Comparison of ENCODE assay signal across 8 mouse cellular contexts in the genomic region with DNA sequence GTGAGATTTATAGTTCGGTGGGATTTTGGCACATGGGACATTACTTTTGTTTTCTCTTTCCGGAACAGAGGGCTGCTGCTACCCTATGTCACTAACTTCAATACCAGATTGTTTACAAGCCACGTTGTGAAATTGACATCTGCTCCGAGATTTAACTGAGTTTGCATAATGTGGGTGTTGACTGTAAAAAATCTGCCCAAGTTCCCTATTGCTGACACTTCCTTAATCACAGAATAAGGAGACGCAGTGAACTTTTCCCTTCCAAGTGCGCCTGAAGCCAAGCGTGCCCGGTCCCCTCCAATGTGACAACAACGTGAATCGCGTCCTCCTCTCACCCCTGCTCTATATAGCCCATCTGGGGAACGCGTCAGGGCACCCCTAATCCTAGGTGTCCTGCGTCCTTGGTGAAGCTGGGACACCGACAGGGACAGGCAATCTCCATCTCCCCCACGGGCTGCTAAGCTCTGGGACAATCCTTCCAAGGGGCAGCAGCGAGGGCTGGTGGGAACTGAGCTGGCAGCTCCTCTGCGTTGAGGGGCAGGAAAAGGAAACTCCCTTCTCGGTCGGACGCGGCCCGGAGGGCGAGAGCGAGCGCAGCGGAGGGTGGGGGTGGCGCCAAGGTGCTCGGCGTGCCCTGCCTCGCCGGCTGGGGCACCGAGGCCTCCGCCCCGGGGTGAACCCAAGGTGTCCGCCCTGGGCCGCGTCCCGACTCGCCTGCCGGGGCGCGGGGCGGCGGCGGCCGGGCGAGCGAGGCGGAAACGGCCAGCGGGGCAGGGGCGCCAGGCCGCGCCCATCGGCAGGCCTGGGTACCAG. TPM values are rescaled to one million over a fixed set of nuclear protein-coding genes. Genes with fewer than 3 reads are reported as not detected.
A peak's percentile ranks its signal among the peaks of the same experiment; 100 is the strongest.
DNase-seq lines count a peak whose midpoint lies in the region; ATAC-seq and TF ChIP-seq lines count a peak whose summit lies in the region.

No protein-coding gene starts in this region.

- H3K9ac ChIP-seq in forebrain, embryonic 13.5 days, result peak overlapping the region; percentile 90
- peak overlapping the region; percentile 99 for H3K9ac ChIP-seq in liver, embryonic 16.5 days (ENCODE audit: low read depth, low read length)
- peak overlapping the region; percentile 83 for H3K9ac ChIP-seq in neural tube, embryonic 11.5 days (ENCODE audit: low read length)
- H3K9ac ChIP-seq in stomach, embryonic 16.5 days (ENCODE audit: low read length), result peak overlapping the region; percentile 98

- under 1% methylated on average over 55 of the region's 56 CpGs for WGBS in forebrain, embryonic 13.5 days
- under 1% methylated on average over 56 of the region's 56 CpGs for WGBS in large intestine, adult 2 months
- WGBS in liver, embryonic 16.5 days (ENCODE audit: insufficient replicate concordance), result under 1% methylated on average over 44 of the region's 56 CpGs
- WGBS in neural tube, embryonic 11.5 days, result under 1% methylated on average over 43 of the region's 56 CpGs
- whole genome bisulfite sequencing in stomach, embryonic 16.5 days, result under 1% methylated on average over 34 of the region's 56 CpGs

- H3K36me3 ChIP-seq in E14TG2a.4 (ENCODE audit: insufficient read depth, low read length), result no peaks in the 10 kb centered on the region
- H3K36me3 ChIP-seq in forebrain, embryonic 13.5 days (ENCODE audit: poor library complexity, severe bottlenecking), result no peaks in the 10 kb centered on the region
- H3K36me3 ChIP-seq in liver, embryonic 16.5 days (ENCODE audit: control insufficient read depth, insufficient read depth), result no peaks in the 10 kb centered on the region
- no peaks in the 10 kb centered on the region for H3K36me3 ChIP-seq in neural tube, embryonic 11.5 days (ENCODE audit: control insufficient read depth, insufficient read depth, low read length)
- H3K36me3 ChIP-seq in stomach, embryonic 16.5 days (ENCODE audit: control insufficient read depth, insufficient read depth, low read length), result no peaks in the 10 kb centered on the region

- intact Hi-C loops in heart, postnatal 14 days (cut with DNase I), result loop anchor here (10.0 kb wide), 1 partner anchor 514 kb away; the partner anchor contains the start of gene Lmo4

- H3K27me3 ChIP-seq in E14TG2a.4 (ENCODE audit: insufficient read depth, low read length), result peaks cover 4% of the 10 kb centered on the region; the same call in 1 of the 2 replicates
- no peaks in the 10 kb centered on the region for H3K27me3 ChIP-seq in forebrain, embryonic 13.5 days
- H3K27me3 ChIP-seq in liver, embryonic 16.5 days (ENCODE audit: control insufficient read depth, insufficient read depth, low read depth, low read length), result no peaks in the 10 kb centered on the region
- no peaks in the 10 kb centered on the region for H3K27me3 ChIP-seq in neural tube, embryonic 11.5 days (ENCODE audit: control insufficient read depth, insufficient read depth, low read length)
- H3K27me3 ChIP-seq in stomach, embryonic 16.5 days (ENCODE audit: control insufficient read depth, insufficient read depth, low read length), result no peaks in the 10 kb centered on the region

- peak overlapping the region; percentile 99 for H3K27ac ChIP-seq in forebrain, embryonic 13.5 days
- H3K27ac ChIP-seq in liver, embryonic 16.5 days (ENCODE audit: low read length), result peak overlapping the region; percentile 100
- peak overlapping the region; percentile 95 for H3K27ac ChIP-seq in neural tube, embryonic 11.5 days (ENCODE audit: low read depth, low read length)
- H3K27ac ChIP-seq in stomach, embryonic 16.5 days (ENCODE audit: low read length), result peak overlapping the region; percentile 100

- peak; percentile 57 for DNase-seq in c-Kit-positive CD71-positive TER-119-positive erythroid progenitor cells, embryonic 14.5 days (ENCODE audit: low spot score)
- peak; percentile 75 for DNase-seq in heart, postnatal 14 days
- DNase-seq in large intestine, adult 2 months (ENCODE audit: low read depth, low spot score), result peak; percentile 67
- DNase-seq in neural tube, embryonic 11.5 days (ENCODE audit: low spot score), result peak; percentile 61

- ATAC-seq in forebrain, embryonic 13.5 days, result peak; percentile 33
- peak; percentile 72 for ATAC-seq in liver, embryonic 16.5 days (ENCODE audit: low read depth)
- ATAC-seq in neural tube, embryonic 11.5 days (ENCODE audit: insufficient read depth, low FRiP score, low TSS enrichment), result peak; percentile 54; the same call in 1 of the 2 replicates
- ATAC-seq in stomach, embryonic 16.5 days (ENCODE audit: insufficient read depth, low FRiP score), result peak; percentile 0; the same call in 1 of the 2 replicates

- H3K9me3 ChIP-seq in E14TG2a.4 (ENCODE audit: low read length), result no peaks in the 10 kb centered on the region
- H3K9me3 ChIP-seq in forebrain, embryonic 13.5 days (replicated peaks), result no peaks in the 10 kb centered on the region
- no peaks in the 10 kb centered on the region for H3K9me3 ChIP-seq in liver, embryonic 16.5 days (replicated peaks; ENCODE audit: control insufficient read depth, low read length)
- no peaks in the 10 kb centered on the region for H3K9me3 ChIP-seq in neural tube, embryonic 11.5 days (ENCODE audit: control insufficient read depth, low read length)
- H3K9me3 ChIP-seq in stomach, embryonic 16.5 days (replicated peaks; ENCODE audit: control insufficient read depth, low read length), result no peaks in the 10 kb centered on the region

- peaks cover 18% of the 10 kb centered on the region for H3K4me1 ChIP-seq in E14TG2a.4 (replicated peaks; ENCODE audit: low read depth, low read length)
- peaks cover 45% of the 10 kb centered on the region for H3K4me1 ChIP-seq in forebrain, embryonic 13.5 days
- H3K4me1 ChIP-seq in liver, embryonic 16.5 days (ENCODE audit: control insufficient read depth, low read depth, low read length), result peaks cover 30% of the 10 kb centered on the region
- peaks cover 17% of the 10 kb centered on the region for H3K4me1 ChIP-seq in neural tube, embryonic 11.5 days (ENCODE audit: control insufficient read depth, insufficient read depth, low read length)
- H3K4me1 ChIP-seq in stomach, embryonic 16.5 days (ENCODE audit: control insufficient read depth, insufficient read depth, low read length), result peaks cover 37% of the 10 kb centered on the region

- H3K4me2 ChIP-seq in forebrain, embryonic 13.5 days, result peak overlapping the region; percentile 89
- H3K4me2 ChIP-seq in liver, embryonic 16.5 days (ENCODE audit: low read depth, low read length), result peak overlapping the region; percentile 88
- peak overlapping the region; percentile 80 for H3K4me2 ChIP-seq in neural tube, embryonic 11.5 days (ENCODE audit: low read depth)
- peak overlapping the region; percentile 61 for H3K4me2 ChIP-seq in stomach, embryonic 16.5 days (ENCODE audit: low read depth, low read length)

- H3K4me3 ChIP-seq in E14TG2a.4 (replicated peaks; ENCODE audit: low read length), result peak overlapping the region; percentile 90
- peak overlapping the region; percentile 83 for H3K4me3 ChIP-seq in forebrain, embryonic 13.5 days
- H3K4me3 ChIP-seq in liver, embryonic 16.5 days (ENCODE audit: low read depth, low read length), result peak overlapping the region; percentile 99
- peak overlapping the region; percentile 83 for H3K4me3 ChIP-seq in neural tube, embryonic 11.5 days (ENCODE audit: low read depth, low read length)
- H3K4me3 ChIP-seq in stomach, embryonic 16.5 days (replicated peaks; ENCODE audit: low read length), result peak overlapping the region; percentile 71

- no peak for TF ChIP-seq CTCF in E14TG2a.4 (conservative IDR thresholded peaks at IDR 0.05; ENCODE audit: low read length)

RNA-seq across cellular contexts. Expression of gene Sh3glb1, which starts 0.8 kb away (rescaled TPM):
- 87.4 and 95.6 TPM in 2 replicates for polyA plus RNA-seq in forebrain, embryonic 13.5 days (2015; fragmentation: Nextera tagmentation; extraction: Ambion mirVana)
- 100 to 1,000 TPM; 292 to 300 TPM for total RNA-seq in heart, postnatal 14 days (2021)
- polyA plus RNA-seq in large intestine, adult 2 months (2012; rRNA removed), result 18.7 and 19.1 TPM in 2 replicates
- polyA plus RNA-seq in liver, embryonic 16.5 days (2015; fragmentation: Nextera tagmentation; extraction: Ambion mirVana), result 78.8 and 83.3 TPM in 2 replicates
- polyA plus RNA-seq in neural tube, embryonic 11.5 days (2014; fragmentation: Nextera tagmentation; extraction: Ambion mirVana), result 117 and 123 TPM in 2 replicates
- polyA plus RNA-seq in stomach, embryonic 16.5 days (2015; fragmentation: Nextera tagmentation; extraction: Ambion mirVana), result 89.3 and 91.0 TPM in 2 replicates

RNA-seq across cellular contexts. Expression of gene Clca3a1, which starts 41.5 kb away (rescaled TPM):
- 0.12 and 0.24 TPM in 2 replicates for polyA plus RNA-seq in forebrain, embryonic 13.5 days (2015; fragmentation: Nextera tagmentation; extraction: Ambion mirVana)
- 1 to 10 TPM; 2.2 to 2.8 TPM for total RNA-seq in heart, postnatal 14 days (2021)
- polyA plus RNA-seq in large intestine, adult 2 months (2012; rRNA removed), result 3.4 and 7.0 TPM in 2 replicates
- polyA plus RNA-seq in liver, embryonic 16.5 days (2015; fragmentation: Nextera tagmentation; extraction: Ambion mirVana), result 4.5 and 4.9 TPM in 2 replicates
- 0.05 and 0.08 TPM in 2 replicates for polyA plus RNA-seq in neural tube, embryonic 11.5 days (2014; fragmentation: Nextera tagmentation; extraction: Ambion mirVana)
- 7.6 and 12.7 TPM in 2 replicates for polyA plus RNA-seq in stomach, embryonic 16.5 days (2015; fragmentation: Nextera tagmentation; extraction: Ambion mirVana)

Comparison
In these comparisons a context has a peak if more than half of its experiments do, and no peak if none do; other contexts are left out.
1. Peak in every context shown above with its lines: DNase-seq, ATAC-seq, H3K4me3 ChIP-seq and H3K27ac ChIP-seq.
2. ATAC-seq: peak in every context shown above with its lines; median percentile 72 in liver, embryonic 16.5 days; 54 in neural tube, embryonic 11.5 days; 33 in forebrain, embryonic 13.5 days; 0 in stomach, embryonic 16.5 days.